Mouse (Mus musculus): ENCODE results near the gene Mpdz. TPM values are rescaled to one million over a fixed set of nuclear protein-coding genes. Genes with fewer than 3 reads are reported as not detected.

Gene Mpdz
- polyA plus RNA-seq, 1 experiment from 2014 or later: 47.0 TPM

GRCm38 (mm10) chr4:81389263-81389662 is 53.4 kb downstream of the Mpdz start:
- Histone ChIP-seq H3K27ac (no peak overlapping the region), H3K9ac (replicated peaks) (no peak overlapping the region), H3K9me3 (no peaks in the 10 kb centered on the region), H3K27me3 (no peaks in the 10 kb centered on the region), H3K4me1 (replicated peaks) (peaks cover 7% of the 10 kb centered on the region), H3K36me3 (peaks cover 8% of the 10 kb centered on the region; the same call in 1 of the 2 replicates), H3K4me2 (no peak overlapping the region), H3K4me3 (replicated peaks) (no peak overlapping the region)
- ATAC-seq (ENCODE audit: insufficient number of reproducible peaks, insufficient read depth, low FRiP score, low TSS enrichment, low read depth): no peak

- 80% methylated on average over 2 of the region's 2 CpGs for WGBS
- H3K9me3 ChIP-seq: no peaks in the 10 kb centered on the region
- H3K4me1 ChIP-seq (replicated peaks): peaks cover 7% of the 10 kb centered on the region
- no peak for ATAC-seq (ENCODE audit: insufficient number of reproducible peaks, insufficient read depth, low FRiP score, low TSS enrichment, low read depth)
- H3K27me3 ChIP-seq: no peaks in the 10 kb centered on the region
- no peak overlapping the region for H3K4me3 ChIP-seq (replicated peaks)
- peaks cover 21% of the 10 kb centered on the region for H3K36me3 ChIP-seq
- H3K9ac ChIP-seq (replicated peaks): no peak overlapping the region
- H3K27ac ChIP-seq: no peak overlapping the region
- no peak overlapping the region for H3K4me2 ChIP-seq
These were observed 55.0 kb downstream of the Mpdz start for GRCm38 (mm10) chr4:81387644-81388043.

GRCm38 (mm10) chr4:81372355-81372754 is 70.3 kb downstream of the Mpdz start:
- no peaks in the 10 kb centered on the region for H3K27me3 ChIP-seq
- WGBS: 95% methylated on average over 4 of the region's 4 CpGs
- H3K4me1 ChIP-seq (replicated peaks): no peaks in the 10 kb centered on the region
- no peaks in the 10 kb centered on the region for H3K9me3 ChIP-seq
- H3K27ac ChIP-seq: no peak overlapping the region
- peaks cover 47% of the 10 kb centered on the region for H3K36me3 ChIP-seq
- no peak for ATAC-seq (ENCODE audit: insufficient number of reproducible peaks, insufficient read depth, low FRiP score, low TSS enrichment, low read depth)
- H3K9ac ChIP-seq (replicated peaks): no peak overlapping the region
- H3K4me3 ChIP-seq (replicated peaks): no peak overlapping the region
- no peak overlapping the region for H3K4me2 ChIP-seq

- H3K27me3 ChIP-seq: no peaks in the 10 kb centered on the region
- no peaks in the 10 kb centered on the region for H3K4me1 ChIP-seq (replicated peaks)
- H3K9me3 ChIP-seq: no peaks in the 10 kb centered on the region
- ATAC-seq (ENCODE audit: insufficient number of reproducible peaks, insufficient read depth, low FRiP score, low TSS enrichment, low read depth): no peak
- peaks cover 35% of the 10 kb centered on the region for H3K36me3 ChIP-seq
- no peak overlapping the region for H3K9ac ChIP-seq (replicated peaks)
- 85% methylated on average over 3 of the region's 3 CpGs for WGBS
- no peak overlapping the region for H3K4me3 ChIP-seq (replicated peaks)
- H3K4me2 ChIP-seq: no peak overlapping the region
- H3K27ac ChIP-seq: no peak overlapping the region
These were observed 91.2 kb downstream of the Mpdz start for GRCm38 (mm10) chr4:81351368-81351767.

GRCm38 (mm10) chr4:81348646-81349045 is 94.0 kb downstream of the Mpdz start:
- H3K27me3 ChIP-seq: no peaks in the 10 kb centered on the region
- H3K4me3 ChIP-seq (replicated peaks): no peak overlapping the region
- no peak overlapping the region for H3K4me2 ChIP-seq
- no peak overlapping the region for H3K9ac ChIP-seq (replicated peaks)
- H3K9me3 ChIP-seq: no peaks in the 10 kb centered on the region
- no peak for ATAC-seq (ENCODE audit: insufficient number of reproducible peaks, insufficient read depth, low FRiP score, low TSS enrichment, low read depth)
- no peaks in the 10 kb centered on the region for H3K4me1 ChIP-seq (replicated peaks)
- peaks cover 31% of the 10 kb centered on the region for H3K36me3 ChIP-seq
- H3K27ac ChIP-seq: no peak overlapping the region
- WGBS: 84% methylated on average over 7 of the region's 7 CpGs

GRCm38 (mm10) chr4:81345141-81345540 is 97.5 kb downstream of the Mpdz start:
- no peaks in the 10 kb centered on the region for H3K9me3 ChIP-seq
- no peak overlapping the region for H3K27ac ChIP-seq
- peaks cover 34% of the 10 kb centered on the region for H3K36me3 ChIP-seq
- no peaks in the 10 kb centered on the region for H3K4me1 ChIP-seq (replicated peaks)
- no peak for ATAC-seq (ENCODE audit: insufficient number of reproducible peaks, insufficient read depth, low FRiP score, low TSS enrichment, low read depth)
- H3K4me3 ChIP-seq (replicated peaks): no peak overlapping the region
- H3K9ac ChIP-seq (replicated peaks): no peak overlapping the region
- H3K4me2 ChIP-seq: no peak overlapping the region
- no peaks in the 10 kb centered on the region for H3K27me3 ChIP-seq
- WGBS: 89% methylated on average over 3 of the region's 3 CpGs

GRCm38 (mm10) chr4:81333628-81333991 is 109.0 kb downstream of the Mpdz start:
- Histone ChIP-seq H3K4me3 (replicated peaks) (no peak overlapping the region), H3K9me3 (no peaks in the 10 kb centered on the region), H3K4me2 (no peak overlapping the region), H3K27ac (peak overlapping the region; percentile 54; the same call in 1 of the 2 replicates), H3K27me3 (no peaks in the 10 kb centered on the region), H3K4me1 (replicated peaks) (peaks cover 17% of the 10 kb centered on the region), H3K36me3 (peaks cover 33% of the 10 kb centered on the region; the same call in 1 of the 2 replicates), H3K9ac (replicated peaks) (no peak overlapping the region)
- WGBS: 61% methylated on average over 2 of the region's 2 CpGs
- ATAC-seq (ENCODE audit: insufficient number of reproducible peaks, insufficient read depth, low FRiP score, low TSS enrichment, low read depth): peak; percentile 82

- H3K4me2 ChIP-seq: no peak overlapping the region
- H3K9me3 ChIP-seq: no peaks in the 10 kb centered on the region
- no peak overlapping the region for H3K9ac ChIP-seq (replicated peaks)
- ATAC-seq (ENCODE audit: insufficient number of reproducible peaks, insufficient read depth, low FRiP score, low TSS enrichment, low read depth): peak; percentile 82
- peak overlapping the region; percentile 54; the same call in 1 of the 2 replicates for H3K27ac ChIP-seq
- WGBS: 50% methylated on average over 11 of the region's 11 CpGs
- peaks cover 33% of the 10 kb centered on the region; the same call in 1 of the 2 replicates for H3K36me3 ChIP-seq
- no peaks in the 10 kb centered on the region for H3K27me3 ChIP-seq
- no peak overlapping the region for H3K4me3 ChIP-seq (replicated peaks)
- peaks cover 17% of the 10 kb centered on the region for H3K4me1 ChIP-seq (replicated peaks)
These were observed 109.6 kb downstream of the Mpdz start for GRCm38 (mm10) chr4:81332901-81333627.

GRCm38 (mm10) chr4:81332439-81332841 is 110.2 kb downstream of the Mpdz start:
- H3K9ac ChIP-seq (replicated peaks): no peak overlapping the region
- no peak overlapping the region for H3K27ac ChIP-seq
- H3K4me2 ChIP-seq: no peak overlapping the region
- no peak for ATAC-seq (ENCODE audit: insufficient number of reproducible peaks, insufficient read depth, low FRiP score, low TSS enrichment, low read depth)
- 66% methylated on average over 6 of the region's 6 CpGs for WGBS
- peaks cover 38% of the 10 kb centered on the region; the same call in 1 of the 2 replicates for H3K36me3 ChIP-seq
- H3K27me3 ChIP-seq: no peaks in the 10 kb centered on the region
- H3K9me3 ChIP-seq: no peaks in the 10 kb centered on the region
- H3K4me3 ChIP-seq (replicated peaks): no peak overlapping the region
- peaks cover 17% of the 10 kb centered on the region for H3K4me1 ChIP-seq (replicated peaks)

- no peak overlapping the region for H3K4me3 ChIP-seq (replicated peaks)
- H3K27me3 ChIP-seq: no peaks in the 10 kb centered on the region
- H3K9ac ChIP-seq (replicated peaks): no peak overlapping the region
- WGBS: 92% methylated on average over 2 of the region's 2 CpGs
- peaks cover 4% of the 10 kb centered on the region; the same call in 1 of the 2 replicates for H3K4me1 ChIP-seq (replicated peaks)
- ATAC-seq (ENCODE audit: insufficient number of reproducible peaks, insufficient read depth, low FRiP score, low TSS enrichment, low read depth): no peak
- H3K4me2 ChIP-seq: no peak overlapping the region
- H3K27ac ChIP-seq: no peak overlapping the region
- H3K36me3 ChIP-seq: peaks cover 31% of the 10 kb centered on the region
- H3K9me3 ChIP-seq: no peaks in the 10 kb centered on the region
These were observed 114.9 kb downstream of the Mpdz start for GRCm38 (mm10) chr4:81327694-81328093.

GRCm38 (mm10) chr4:81323853-81324252 is 118.8 kb downstream of the Mpdz start:
- Histone ChIP-seq H3K4me1 (replicated peaks) (no peaks in the 10 kb centered on the region; the same call in 1 of the 2 replicates), H3K4me2 (no peak overlapping the region), H3K4me3 (replicated peaks) (no peak overlapping the region), H3K27ac (no peak overlapping the region), H3K27me3 (no peaks in the 10 kb centered on the region), H3K9me3 (no peaks in the 10 kb centered on the region), H3K9ac (replicated peaks) (no peak overlapping the region), H3K36me3 (peaks cover 47% of the 10 kb centered on the region)
- 94% methylated on average over 4 of the region's 4 CpGs for WGBS
- ATAC-seq (ENCODE audit: insufficient number of reproducible peaks, insufficient read depth, low FRiP score, low TSS enrichment, low read depth): no peak

GRCm38 (mm10) chr4:81322232-81322631 is 120.4 kb downstream of the Mpdz start:
- Histone ChIP-seq H3K36me3 (peaks cover 54% of the 10 kb centered on the region), H3K9me3 (no peaks in the 10 kb centered on the region), H3K4me1 (replicated peaks) (no peaks in the 10 kb centered on the region), H3K27me3 (no peaks in the 10 kb centered on the region), H3K4me2 (no peak overlapping the region), H3K4me3 (replicated peaks) (no peak overlapping the region), H3K9ac (replicated peaks) (no peak overlapping the region), H3K27ac (no peak overlapping the region)
- no peak for ATAC-seq (ENCODE audit: insufficient number of reproducible peaks, insufficient read depth, low FRiP score, low TSS enrichment, low read depth)
- 86% methylated on average over 3 of the region's 3 CpGs for WGBS

Data from limb, embryonic 12.5 days (tissue).